Mouse (Mus musculus) right cerebral cortex, postnatal 10 days (tissue): ENCODE data around the gene Cdc42ep2.

Source experiments
- DNase-seq, 2 experiments: peaks; one replicate each; pipeline ENCODE4 v3.0.0; 2021; ENCODE audit warnings: low spot score in 2 of 2

The Cdc42ep2 gene

GRCm38 (mm10) chr19:5924713-5925093 is at the start of gene Cdc42ep2:
TSS of gene Cdc42ep2 (minus strand) at chr19:5924816.
- peak; percentile 95 to 96 for DNase-seq

- DNase-seq: no peak
Observed at GRCm38 (mm10) chr19:5967664-5968063, 43.0 kb upstream of the Cdc42ep2 start.

GRCm38 (mm10) chr19:5966786-5967185 is 42.2 kb upstream of the Cdc42ep2 start:
- DNase-seq: no peak

- no peak for DNase-seq
Observed at GRCm38 (mm10) chr19:5965910-5966309, 41.3 kb upstream of the Cdc42ep2 start.

- peak; percentile 76 to 82 for DNase-seq
Observed at GRCm38 (mm10) chr19:5965280-5965679, 40.7 kb upstream of the Cdc42ep2 start.

GRCm38 (mm10) chr19:5964804-5965203 is 40.2 kb upstream of the Cdc42ep2 start:
- no peak for DNase-seq

GRCm38 (mm10) chr19:5963883-5964562 is 39.4 kb upstream of the Cdc42ep2 start, which contains the start of gene Pola2:
TSS of gene Pola2 (minus strand) at chr19:5964202.
- DNase-seq: peak; percentile 92 to 93

GRCm38 (mm10) chr19:5962651-5963050 is 38.0 kb upstream of the Cdc42ep2 start:
- DNase-seq: no peak

GRCm38 (mm10) chr19:5957371-5957770 is 32.8 kb upstream of the Cdc42ep2 start:
- no peak for DNase-seq

GRCm38 (mm10) chr19:5956685-5957084 is 32.1 kb upstream of the Cdc42ep2 start:
- peak; percentile 73 to 83 for DNase-seq

- no peak for DNase-seq
Observed at GRCm38 (mm10) chr19:5955704-5956670, 31.4 kb upstream of the Cdc42ep2 start.

GRCm38 (mm10) chr19:5954936-5955335 is 30.3 kb upstream of the Cdc42ep2 start:
- no peak for DNase-seq

GRCm38 (mm10) chr19:5954031-5954710 is 29.6 kb upstream of the Cdc42ep2 start:
- no peak for DNase-seq

GRCm38 (mm10) chr19:5953201-5953770 is 28.7 kb upstream of the Cdc42ep2 start:
- no peak for DNase-seq

GRCm38 (mm10) chr19:5952071-5952691 is 27.6 kb upstream of the Cdc42ep2 start:
- DNase-seq: no peak

- DNase-seq: no peak
Observed at GRCm38 (mm10) chr19:5951631-5952030, 27.0 kb upstream of the Cdc42ep2 start.

GRCm38 (mm10) chr19:5950218-5950617 is 25.6 kb upstream of the Cdc42ep2 start:
- DNase-seq: no peak

GRCm38 (mm10) chr19:5945891-5946290 is 21.3 kb upstream of the Cdc42ep2 start:
- no peak for DNase-seq

GRCm38 (mm10) chr19:5945027-5945426 is 20.4 kb upstream of the Cdc42ep2 start:
- DNase-seq: no peak

- DNase-seq: no peak
Observed at GRCm38 (mm10) chr19:5944145-5944544, 19.5 kb upstream of the Cdc42ep2 start.

GRCm38 (mm10) chr19:5943404-5943803 is 18.8 kb upstream of the Cdc42ep2 start:
- no peak for DNase-seq
